Mouse (Mus musculus) gastrocnemius, postnatal 4 days (tissue): Measurements from ENCODE around the gene Itgb1bp2. TPM values are rescaled to one million over a fixed set of nuclear protein-coding genes. Genes with fewer than 3 reads are reported as not detected.

Experiments
- total RNA-seq, 2 experiments: library from RNA; stranded (reverse); gene quantifications; 2 replicates each; pipeline ENCODE4 v1.2.3; 2021

Gene Itgb1bp2
- total RNA-seq, 2 experiments from 2014 or later = 699 to 712 TPM

Other genes with a start within 250 kb of the Itgb1bp2 start
- gene Snx12, start 226.5 kb upstream of the Itgb1bp2 start, total RNA-seq = 10 to 100 TPM; 47.4 to 58.4 TPM
- gene Foxo4, start 194.6 kb upstream of the Itgb1bp2 start, total RNA-seq = 10 to 100 TPM; 59.1 to 60.3 TPM
- under 1 TPM in 1 of 2 experiments, not detected in 1; 0.52 TPM for gene Gm614, start 185.1 kb upstream of the Itgb1bp2 start, total RNA-seq
- gene Il2rg, start 180.8 kb upstream of the Itgb1bp2 start, total RNA-seq = 1 to 10 TPM; 7.2 to 9.6 TPM
- gene Gm20489, start 180.1 kb upstream of the Itgb1bp2 start, total RNA-seq = not detected
- 10 to 100 TPM; 33.5 to 35.0 TPM for gene Med12, start 175.1 kb upstream of the Itgb1bp2 start, total RNA-seq
- gene Nlgn3, start 149.9 kb upstream of the Itgb1bp2 start, total RNA-seq = 1 to 10 TPM; 2.1 to 2.2 TPM
- gene Gjb1, start 72.7 kb upstream of the Itgb1bp2 start, total RNA-seq = 1 to 10 TPM; 1.6 to 2.0 TPM
- gene Zmym3, start 28.2 kb upstream of the Itgb1bp2 start, total RNA-seq = 10 to 100 TPM; 24.1 to 24.5 TPM
- gene Nono, start 19.8 kb upstream of the Itgb1bp2 start, total RNA-seq = 100 to 1,000 TPM; 151 to 172 TPM
- gene Taf1, start 83.6 kb downstream of the Itgb1bp2 start, total RNA-seq = 10 to 100 TPM; 21.1 to 21.7 TPM
- 100 to 1,000 TPM in 1 of 2 experiments, 10 to 100 TPM in 1; 95.0 to 110 TPM for gene Ogt, start 191.0 kb downstream of the Itgb1bp2 start, total RNA-seq